Mouse (Mus musculus): ENCODE measurements around the gene Tmprss7. TPM values are rescaled to one million over a fixed set of nuclear protein-coding genes. Genes with fewer than 3 reads are reported as not detected.

Gene Tmprss7
- 0.11 and 0.19 TPM in 2 replicates for polyA plus RNA-seq (2015; fragmentation: Nextera tagmentation; extraction: Ambion mirVana)

DNA sequence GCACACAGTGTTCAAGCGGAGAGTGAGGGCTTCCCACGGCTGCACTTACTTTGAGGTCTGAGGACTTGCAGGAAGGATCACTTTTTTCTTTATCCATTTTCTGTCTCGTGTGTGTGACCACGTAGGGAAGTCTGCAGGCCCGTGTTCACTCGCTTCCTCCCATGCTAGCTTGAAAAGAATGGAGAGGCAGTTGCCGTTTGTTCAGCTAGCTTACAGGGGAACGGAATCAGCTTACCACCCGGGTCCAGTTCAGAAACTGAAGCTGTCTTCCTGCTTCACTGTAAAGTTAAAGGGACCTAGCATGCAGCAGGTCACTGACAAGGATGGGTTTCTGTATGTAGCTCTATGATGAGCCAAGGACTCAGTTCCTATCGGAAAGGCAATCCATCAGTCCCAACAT lies at the start of gene Tmprss7:
Tmprss7 (minus strand) TSS at position 101 of the 400 bp plus-strand sequence.

DNA sequence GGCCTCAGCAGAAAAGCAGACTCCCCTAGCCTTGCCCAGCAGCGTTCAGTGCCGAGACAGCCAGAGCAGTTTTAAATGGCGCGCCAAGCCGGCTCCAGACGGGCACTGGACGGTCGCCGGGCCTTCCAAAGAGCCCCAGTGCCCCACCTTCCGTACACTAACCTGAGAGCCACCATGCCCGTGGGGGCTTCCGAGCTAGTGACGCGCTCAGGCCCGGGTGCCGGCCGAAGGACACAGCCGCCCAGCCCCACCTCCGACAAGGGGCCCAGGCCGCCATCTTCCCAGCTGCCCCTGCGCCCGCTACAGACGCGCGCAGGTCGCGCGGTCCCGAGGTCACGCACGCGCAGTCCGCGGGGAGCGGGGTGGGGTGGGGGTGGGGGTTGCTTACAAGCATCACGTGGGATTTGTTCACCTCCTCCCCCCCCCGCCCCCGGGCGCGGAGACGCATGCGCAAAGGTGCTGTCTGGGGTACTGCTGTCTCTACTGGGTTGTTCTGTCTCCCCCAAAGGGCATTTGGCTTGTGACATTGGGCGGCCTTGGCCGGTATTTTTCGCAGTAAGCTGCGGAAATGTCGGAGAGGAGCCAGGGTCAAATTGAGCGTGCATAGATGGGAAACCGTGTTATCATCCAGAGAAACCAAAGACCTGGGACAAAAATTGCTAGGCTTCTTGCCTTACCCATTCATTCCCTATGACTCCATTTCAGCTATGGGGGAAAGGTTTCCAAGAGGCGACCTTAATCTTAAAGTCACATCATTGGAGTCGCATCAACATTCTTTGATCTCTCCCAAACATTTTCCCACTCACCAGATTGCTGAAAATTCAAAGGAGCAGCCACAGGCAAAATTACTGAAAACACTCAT lies 49.4 kb upstream of the Tmprss7 start, which contains the start of gene Abhd10:
Abhd10 (minus strand) TSS at position 341 of the 862 bp plus-strand sequence.

DNA sequence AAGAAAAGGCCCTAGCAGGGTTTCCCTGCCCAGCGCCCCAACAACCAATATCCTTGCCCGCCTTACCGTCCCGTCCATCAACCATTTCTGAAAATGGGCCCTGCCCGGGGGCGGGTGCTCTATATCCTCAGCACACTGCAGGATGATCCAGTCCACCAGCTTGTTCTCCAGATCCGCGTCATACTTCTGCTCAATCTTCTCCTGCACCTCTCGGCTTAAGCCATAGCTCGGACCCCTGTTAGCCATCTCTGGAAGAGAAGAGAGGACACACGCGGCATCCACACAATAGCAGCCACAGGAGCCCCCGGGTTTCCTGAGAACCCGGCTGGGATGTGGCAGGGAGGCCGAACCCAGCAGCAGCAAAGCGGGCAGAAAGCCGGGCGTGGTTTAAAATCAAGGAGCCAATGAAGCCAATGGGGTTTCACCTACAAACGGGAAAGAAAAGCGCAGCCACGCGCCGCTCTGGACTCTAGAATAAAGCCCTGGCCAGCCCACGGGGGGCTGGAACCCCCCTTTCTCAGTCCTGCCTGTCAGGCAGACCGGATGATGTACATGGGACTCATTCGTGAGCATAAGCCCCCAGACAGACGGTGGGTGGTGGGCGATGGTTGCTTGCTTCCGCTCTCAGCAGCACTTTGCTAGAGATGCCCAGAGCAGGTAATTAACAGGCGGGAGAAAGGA lies 30.7 kb upstream of the Tmprss7 start, which contains the start of gene Tagln3:
Tagln3 (minus strand) TSS at position 548 of the 681 bp plus-strand sequence.

DNA sequence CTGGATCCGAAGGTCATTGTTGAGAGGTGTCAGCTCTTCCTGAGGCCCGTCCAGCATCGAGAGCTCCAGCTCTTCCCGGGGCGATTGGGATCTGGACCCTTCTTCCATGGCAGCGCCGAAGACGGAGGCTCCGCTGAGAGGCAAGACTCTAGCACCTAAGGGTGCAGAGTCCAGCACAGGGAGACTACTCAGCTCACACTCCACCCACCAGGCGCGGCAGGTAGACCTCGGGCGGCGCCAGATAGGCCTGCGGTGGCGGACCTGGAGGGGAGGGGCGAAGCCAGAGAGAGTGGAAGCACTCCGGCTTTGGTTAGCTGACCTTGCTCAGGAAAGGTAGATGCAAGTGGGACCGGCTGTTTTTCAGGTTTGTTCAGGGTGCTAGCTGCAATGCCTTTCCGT lies 39.5 kb downstream of the Tmprss7 start, which contains the start of gene BC016579:
BC016579 (minus strand) TSS at position 135 of the 399 bp plus-strand sequence.

DNA sequence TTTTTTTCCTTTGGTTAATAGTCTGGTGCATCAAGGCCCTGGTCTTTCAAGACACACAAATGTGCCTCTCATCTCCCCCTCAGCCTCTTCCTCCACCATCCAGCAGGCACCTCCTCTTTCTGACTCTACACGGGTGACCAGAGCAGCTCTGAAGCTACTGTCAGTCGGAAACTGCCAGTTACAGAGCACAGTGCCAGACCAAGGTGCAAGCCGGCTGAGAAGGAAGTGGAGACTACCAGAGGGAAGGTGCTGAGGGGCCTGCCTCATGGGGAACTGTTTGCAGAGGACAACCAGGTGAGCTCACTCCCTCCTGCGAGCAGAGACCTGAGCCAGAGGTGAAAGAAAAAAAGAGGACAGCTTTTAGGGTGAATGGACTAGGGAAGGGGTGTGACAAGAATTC lies 83.2 kb downstream of the Tmprss7 start, which contains the start of gene Gcsam:
Gcsam (plus strand) TSS at position 114 of the 400 bp plus-strand sequence.

Other genes starting within 250 kb of the Tmprss7 start
- gene Gm609, start 200.7 kb downstream of the Tmprss7 start, polyA plus RNA-seq (2015; fragmentation: Nextera tagmentation; extraction: Ambion mirVana): not detected in 2 replicates
- not detected in 2 replicates for gene Gm17783, start 161.6 kb downstream of the Tmprss7 start, polyA plus RNA-seq (2015; fragmentation: Nextera tagmentation; extraction: Ambion mirVana)
- gene Slc9c1, start 158.3 kb downstream of the Tmprss7 start, polyA plus RNA-seq (2015; fragmentation: Nextera tagmentation; extraction: Ambion mirVana): not detected in 2 replicates
- 3.7 and 5.3 TPM in 2 replicates for gene Gcsam, start 83.3 kb downstream of the Tmprss7 start, polyA plus RNA-seq (2015; fragmentation: Nextera tagmentation; extraction: Ambion mirVana)
- 0.30 and 0.36 TPM in 2 replicates for gene BC016579, start 39.6 kb downstream of the Tmprss7 start, polyA plus RNA-seq (2015; fragmentation: Nextera tagmentation; extraction: Ambion mirVana)
- gene Tagln3, start 30.9 kb upstream of the Tmprss7 start, polyA plus RNA-seq (2015; fragmentation: Nextera tagmentation; extraction: Ambion mirVana): 0.34 and 0.41 TPM in 2 replicates
- gene Abhd10, start 49.3 kb upstream of the Tmprss7 start, polyA plus RNA-seq (2015; fragmentation: Nextera tagmentation; extraction: Ambion mirVana): 23.7 and 24.9 TPM in 2 replicates

All from spleen, postnatal 0 days (tissue).